Comparison of ENCODE assay signal across 1 mouse cellular context in genomic region chr11:58323570-58324340, GRCm38 (mm10).
TF ChIP-seq lines count a peak whose summit lies in the region.

No protein-coding gene starts in this region.

TF ChIP-seq in MEL, 35 proteins besides CTCF, POLR2A, EP300 and RAD21 (continued from another document):
- TF ChIP-seq SIN3A (IDR thresholded peaks at IDR 0.05; ENCODE audit: low read length) (peak; percentile 40), RCOR1 (IDR thresholded peaks at IDR 0.05; ENCODE audit: low read depth, low read length) (no peak), ZC3H11A (IDR thresholded peaks at IDR 0.05; ENCODE audit: low read depth, low read length) (no peak), POLR2AphosphoS5 (IDR thresholded peaks at IDR 0.05; ENCODE audit: borderline replicate concordance, low read depth, low read length) (no peak)
